Mouse (Mus musculus): ENCODE measurements around the gene Tbc1d22b. TPM values are rescaled to one million over a fixed set of nuclear protein-coding genes. Genes with fewer than 3 reads are reported as not detected.

Tbc1d22b gene
- polyA plus RNA-seq (2014; fragmentation: Nextera tagmentation; extraction: Ambion mirVana), result 20.9 and 21.9 TPM in 2 replicates

DNA sequence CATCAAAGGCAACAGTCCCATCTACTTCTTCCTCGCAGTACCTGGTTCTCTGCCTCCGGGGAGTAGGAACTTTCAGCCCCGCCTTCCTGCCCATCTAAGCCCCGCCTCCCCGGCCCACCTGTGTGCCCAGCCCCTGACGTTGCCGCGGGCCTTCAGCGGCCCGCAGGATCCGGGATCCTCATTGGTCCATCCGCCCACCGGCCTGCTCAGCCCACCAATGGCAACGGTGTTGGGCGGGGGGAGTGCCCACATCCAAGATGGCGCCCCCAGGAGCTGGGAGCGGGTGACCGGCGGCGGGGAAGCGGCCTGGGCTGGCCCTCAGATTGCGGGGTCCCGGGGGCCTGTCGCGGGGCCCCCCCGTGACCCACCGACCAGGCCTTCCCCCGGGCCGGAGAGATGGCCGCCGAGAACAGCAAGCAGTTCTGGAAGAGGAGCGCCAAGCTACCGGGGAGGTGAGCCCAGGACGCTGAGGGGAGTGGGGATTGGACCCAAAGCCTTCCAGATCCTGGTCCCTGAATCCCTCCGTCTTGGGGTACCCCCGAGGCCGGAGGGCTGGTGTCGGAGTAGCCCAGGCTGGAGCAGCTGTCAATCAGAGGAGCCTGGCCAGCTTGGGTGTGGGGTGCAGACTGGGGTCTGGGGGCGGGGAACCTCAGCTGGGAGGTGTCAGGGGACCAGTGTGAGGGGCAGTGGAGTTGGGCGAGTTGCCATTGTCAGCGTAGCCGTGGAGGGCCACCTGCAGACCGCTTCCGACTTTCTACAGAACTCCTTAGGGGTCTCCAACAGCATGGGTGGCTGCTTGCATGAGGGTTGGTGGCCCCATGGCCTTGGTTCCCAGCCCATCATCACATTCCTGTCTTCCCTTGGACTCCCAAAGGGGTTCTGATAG lies at the start of gene Tbc1d22b, which contains the start of gene Gm17657:
TSS of gene Tbc1d22b (plus strand) at position 243 of the 886 bp plus-strand sequence.
TSS of gene Gm17657 (minus strand) at position 96 of the 886 bp plus-strand sequence.
- H3K9me3 ChIP-seq (ENCODE audit: control insufficient read depth, low read length), result no peaks in the 10 kb centered on the region
- under 1% methylated on average over 44 of the region's 44 CpGs for WGBS
- DNase-seq (ENCODE audit: low spot score) (peak; percentile 97), ATAC-seq (replicated peaks; ENCODE audit: low FRiP score) (peak; percentile 98)
- peak within 1 kb of the TSS; percentile 94 for H3K9ac ChIP-seq (ENCODE audit: low read length)
- no peaks in the 10 kb centered on the region for H3K36me3 ChIP-seq (ENCODE audit: control insufficient read depth, insufficient read depth, low read length)
- peak within 1 kb of the TSS; percentile 91 for H3K4me3 ChIP-seq (ENCODE audit: low read depth, low read length)
- no peak within 1 kb of the TSS for H3K27ac ChIP-seq (ENCODE audit: low read depth, low read length)
- no peaks in the 10 kb centered on the region for H3K27me3 ChIP-seq (ENCODE audit: control insufficient read depth, insufficient read depth, low read length)
- peaks cover 4% of the 10 kb centered on the region; the same call in 1 of the 2 replicates for H3K4me1 ChIP-seq (replicated peaks; ENCODE audit: control insufficient read depth, insufficient read depth, low read length)
- peak within 1 kb of the TSS; percentile 87 for H3K4me2 ChIP-seq (ENCODE audit: low read depth, low read length, severe bottlenecking)

DNA sequence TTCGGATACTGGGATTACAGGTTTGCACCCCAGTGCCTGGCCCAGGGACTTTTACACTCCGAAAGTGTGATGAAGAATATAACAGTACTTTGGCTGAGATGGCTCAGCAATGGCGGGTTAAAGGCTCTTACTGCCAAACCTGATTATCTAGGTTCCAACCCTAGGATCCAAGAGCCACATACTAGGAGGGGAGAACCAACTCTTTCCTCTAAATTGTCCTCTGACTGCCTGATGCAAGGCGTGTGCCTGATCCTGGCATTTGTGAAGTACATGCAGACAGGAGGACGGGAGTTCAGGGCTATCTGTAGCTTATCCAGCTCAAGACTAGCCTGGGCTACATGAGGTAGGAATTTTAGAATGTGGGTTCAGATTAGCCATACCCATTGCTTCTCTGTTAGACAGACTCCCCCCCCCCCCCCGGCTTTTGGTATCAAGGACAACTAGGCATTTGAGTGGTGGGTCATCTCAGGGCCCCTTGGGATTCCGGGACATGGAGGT lies 49.3 kb upstream of the Tbc1d22b start:
- Histone ChIP-seq H3K9ac (ENCODE audit: low read length) (no peak overlapping the region), H3K27me3 (ENCODE audit: control insufficient read depth, insufficient read depth, low read length) (no peaks in the 10 kb centered on the region), H3K27ac (ENCODE audit: low read depth, low read length) (0 out of 2 replicates have a peak overlapping the region, but pooled peaks have one; percentile 41), H3K4me1 (replicated peaks; ENCODE audit: control insufficient read depth, insufficient read depth, low read length) (no peaks in the 10 kb centered on the region), H3K36me3 (ENCODE audit: control insufficient read depth, insufficient read depth, low read length) (no peaks in the 10 kb centered on the region), H3K4me2 (ENCODE audit: low read depth, low read length, severe bottlenecking) (no peak overlapping the region), H3K4me3 (ENCODE audit: low read depth, low read length) (no peak overlapping the region), H3K9me3 (ENCODE audit: control insufficient read depth, low read length) (no peaks in the 10 kb centered on the region)
- WGBS, result 76% methylated on average over 7 of the region's 7 CpGs
- DNase-seq (ENCODE audit: low spot score) (no peak), ATAC-seq (replicated peaks; ENCODE audit: low FRiP score) (no peak)

DNA sequence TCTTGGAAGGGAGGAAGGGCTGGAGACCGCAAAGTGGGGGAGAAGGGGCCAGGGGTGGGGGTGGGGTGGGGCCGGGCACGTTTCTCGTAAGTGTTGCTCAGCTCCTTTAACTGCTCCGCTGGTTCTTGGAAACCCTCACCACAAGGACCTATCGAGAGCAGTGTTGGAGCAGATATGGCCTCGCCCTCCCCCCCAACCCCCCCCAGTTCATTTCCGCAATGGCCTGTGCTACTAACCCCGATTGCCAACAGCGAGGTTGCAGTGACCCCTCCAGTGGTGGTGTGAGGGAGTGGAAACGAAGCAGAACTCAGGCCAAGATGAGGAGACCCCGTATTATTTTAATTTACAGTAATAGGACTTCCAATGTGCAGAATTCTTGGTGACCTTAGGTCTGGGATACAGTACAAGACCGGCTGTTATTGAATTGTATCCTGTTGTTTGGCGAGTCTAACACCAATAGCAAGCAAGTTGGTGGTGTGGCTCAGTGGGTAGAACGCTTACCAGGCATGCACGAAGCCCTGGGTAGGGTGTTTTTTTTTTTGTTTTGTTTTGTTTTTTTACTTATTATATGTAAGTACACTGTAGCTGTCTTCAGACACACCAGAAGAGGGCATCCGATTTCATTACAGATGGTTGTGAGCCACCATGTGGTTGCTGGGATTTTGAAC lies 48.6 kb upstream of the Tbc1d22b start:
- H3K27ac ChIP-seq (ENCODE audit: low read depth, low read length), result no peak overlapping the region
- WGBS, result 77% methylated on average over 17 of the region's 17 CpGs
- no peak overlapping the region for H3K4me3 ChIP-seq (ENCODE audit: low read depth, low read length)
- no peak overlapping the region for H3K4me2 ChIP-seq (ENCODE audit: low read depth, low read length, severe bottlenecking)
- DNase-seq (ENCODE audit: low spot score) (no peak), ATAC-seq (replicated peaks; ENCODE audit: low FRiP score) (no peak)
- H3K9ac ChIP-seq (ENCODE audit: low read length), result no peak overlapping the region
- no peaks in the 10 kb centered on the region for H3K4me1 ChIP-seq (replicated peaks; ENCODE audit: control insufficient read depth, insufficient read depth, low read length)
- no peaks in the 10 kb centered on the region for H3K27me3 ChIP-seq (ENCODE audit: control insufficient read depth, insufficient read depth, low read length)
- H3K9me3 ChIP-seq (ENCODE audit: control insufficient read depth, low read length), result no peaks in the 10 kb centered on the region
- H3K36me3 ChIP-seq (ENCODE audit: control insufficient read depth, insufficient read depth, low read length), result no peaks in the 10 kb centered on the region

DNA sequence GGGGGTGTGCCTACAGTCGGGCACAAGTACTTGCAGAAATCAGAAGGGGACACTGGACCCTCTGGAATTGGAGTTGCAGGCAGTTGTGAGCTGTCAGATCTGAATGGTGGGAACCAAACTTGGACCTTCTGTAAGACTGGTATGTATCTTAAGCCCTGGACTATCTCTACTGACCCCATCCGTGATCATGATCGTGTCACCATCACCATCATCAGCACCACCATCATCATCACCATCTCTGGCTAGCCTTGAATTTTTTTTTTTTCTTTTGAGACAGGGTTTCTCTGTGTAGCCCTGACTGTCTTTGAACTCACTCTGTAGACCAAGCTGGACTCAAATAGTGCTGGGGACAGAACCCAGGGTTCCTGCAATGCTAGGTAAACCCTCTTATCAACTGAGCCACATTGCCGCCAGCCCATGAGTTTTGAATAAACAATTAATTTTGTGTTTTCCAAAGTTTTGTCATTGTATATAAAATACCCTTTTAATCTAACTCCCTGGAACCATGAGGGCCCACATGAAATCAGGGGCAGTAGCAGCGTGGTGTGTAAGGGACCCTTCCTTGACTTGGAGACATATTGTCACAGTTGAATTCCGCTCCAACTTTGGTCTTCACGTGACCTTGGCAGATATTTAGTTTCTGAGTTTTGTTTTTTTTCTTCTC lies 47.4 kb upstream of the Tbc1d22b start:
- Histone ChIP-seq H3K4me3 (ENCODE audit: low read depth, low read length) (no peak overlapping the region), H3K9ac (ENCODE audit: low read length) (no peak overlapping the region), H3K27me3 (ENCODE audit: control insufficient read depth, insufficient read depth, low read length) (no peaks in the 10 kb centered on the region), H3K4me1 (replicated peaks; ENCODE audit: control insufficient read depth, insufficient read depth, low read length) (no peaks in the 10 kb centered on the region), H3K36me3 (ENCODE audit: control insufficient read depth, insufficient read depth, low read length) (no peaks in the 10 kb centered on the region), H3K9me3 (ENCODE audit: control insufficient read depth, low read length) (no peaks in the 10 kb centered on the region), H3K4me2 (ENCODE audit: low read depth, low read length, severe bottlenecking) (no peak overlapping the region), H3K27ac (ENCODE audit: low read depth, low read length) (no peak overlapping the region)
- 80% methylated on average over 7 of the region's 7 CpGs for WGBS
- ATAC-seq (replicated peaks; ENCODE audit: low FRiP score) (no peak), DNase-seq (ENCODE audit: low spot score) (no peak)

DNA sequence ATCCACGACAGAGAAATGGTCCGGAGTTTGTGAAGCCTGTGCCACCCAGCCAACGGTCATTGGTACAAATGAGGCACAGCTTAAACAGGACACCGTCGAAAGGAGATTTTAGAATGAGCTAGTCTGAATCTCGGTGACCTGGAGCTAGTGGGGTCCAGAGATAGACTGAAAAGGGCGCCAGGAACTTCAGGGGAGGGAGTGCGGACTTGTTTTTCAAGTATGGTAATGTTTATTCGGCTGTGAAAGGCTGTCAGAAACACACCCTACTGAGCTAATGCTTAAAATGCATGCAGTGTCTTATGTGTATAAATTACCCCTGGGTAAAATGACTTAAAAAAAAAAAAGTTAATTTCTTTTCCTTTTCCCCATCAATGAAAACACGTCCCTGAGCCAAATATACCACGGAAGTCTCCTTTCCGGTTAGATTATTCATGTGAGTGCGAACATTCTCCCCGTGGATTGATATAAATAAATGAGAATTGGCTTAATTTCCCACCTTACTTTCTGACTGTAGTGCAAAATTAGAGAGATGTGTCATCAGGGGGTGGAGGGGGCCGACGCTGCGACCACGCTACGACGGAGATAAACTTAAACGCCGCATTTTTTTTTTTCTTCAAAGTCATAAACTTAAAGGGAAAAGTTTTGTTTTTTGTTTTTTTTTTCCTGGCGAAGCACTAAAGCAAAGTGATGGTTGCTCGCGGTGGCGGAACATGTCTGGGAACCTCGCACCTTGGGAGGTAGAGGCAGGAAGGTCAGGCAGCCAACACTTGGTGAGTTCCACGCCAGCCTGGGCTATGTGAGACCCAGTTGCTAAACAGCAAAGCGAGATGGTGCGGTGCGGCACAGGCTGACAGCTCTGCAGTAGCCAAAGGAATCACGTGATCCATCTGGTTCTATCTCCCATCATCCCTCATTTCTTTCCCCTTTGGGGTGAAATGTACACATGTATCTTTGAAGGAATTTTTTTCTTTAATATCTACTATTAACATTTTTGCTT lies 46.6 kb upstream of the Tbc1d22b start:
- Histone ChIP-seq H3K27me3 (ENCODE audit: control insufficient read depth, insufficient read depth, low read length) (no peaks in the 10 kb centered on the region), H3K4me3 (ENCODE audit: low read depth, low read length) (no peak overlapping the region), H3K9me3 (ENCODE audit: control insufficient read depth, low read length) (no peaks in the 10 kb centered on the region), H3K4me2 (ENCODE audit: low read depth, low read length, severe bottlenecking) (no peak overlapping the region), H3K9ac (ENCODE audit: low read length) (no peak overlapping the region), H3K36me3 (ENCODE audit: control insufficient read depth, insufficient read depth, low read length) (no peaks in the 10 kb centered on the region), H3K27ac (ENCODE audit: low read depth, low read length) (no peak overlapping the region), H3K4me1 (replicated peaks; ENCODE audit: control insufficient read depth, insufficient read depth, low read length) (no peaks in the 10 kb centered on the region)
- ATAC-seq (replicated peaks; ENCODE audit: low FRiP score) (no peak), DNase-seq (ENCODE audit: low spot score) (no peak)
- WGBS, result 22% methylated on average over 32 of the region's 32 CpGs

DNA sequence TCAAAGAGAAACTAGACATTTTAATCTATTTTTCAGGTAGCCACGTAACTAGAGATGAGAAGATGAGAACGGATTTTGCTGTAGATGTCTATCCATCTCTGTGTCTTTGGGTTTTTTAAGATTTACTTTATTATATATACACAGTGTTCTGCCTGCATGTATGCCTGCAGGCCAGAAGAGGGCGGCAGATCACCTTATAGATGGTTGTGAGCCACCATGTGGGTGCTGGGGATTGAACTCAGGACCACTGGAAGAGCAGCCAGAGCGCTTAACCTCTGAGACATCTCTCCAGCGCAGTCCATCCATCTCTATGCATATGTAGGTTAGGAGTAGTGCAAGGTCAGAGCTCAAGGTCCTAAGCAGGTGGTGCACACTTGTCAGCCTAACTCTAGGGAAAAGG lies 45.9 kb upstream of the Tbc1d22b start:
- H3K4me1 ChIP-seq (replicated peaks; ENCODE audit: control insufficient read depth, insufficient read depth, low read length), result no peaks in the 10 kb centered on the region
- no peak for ATAC-seq (replicated peaks; ENCODE audit: low FRiP score)
- no peaks in the 10 kb centered on the region for H3K36me3 ChIP-seq (ENCODE audit: control insufficient read depth, insufficient read depth, low read length)
- no peak for DNase-seq (ENCODE audit: low spot score)
- no peaks in the 10 kb centered on the region for H3K9me3 ChIP-seq (ENCODE audit: control insufficient read depth, low read length)
- H3K27ac ChIP-seq (ENCODE audit: low read depth, low read length), result no peak overlapping the region
- H3K9ac ChIP-seq (ENCODE audit: low read length), result no peak overlapping the region
- H3K27me3 ChIP-seq (ENCODE audit: control insufficient read depth, insufficient read depth, low read length), result no peaks in the 10 kb centered on the region
- 76% methylated on average over 5 of the region's 5 CpGs for WGBS
- no peak overlapping the region for H3K4me3 ChIP-seq (ENCODE audit: low read depth, low read length)
- no peak overlapping the region for H3K4me2 ChIP-seq (ENCODE audit: low read depth, low read length, severe bottlenecking)

DNA sequence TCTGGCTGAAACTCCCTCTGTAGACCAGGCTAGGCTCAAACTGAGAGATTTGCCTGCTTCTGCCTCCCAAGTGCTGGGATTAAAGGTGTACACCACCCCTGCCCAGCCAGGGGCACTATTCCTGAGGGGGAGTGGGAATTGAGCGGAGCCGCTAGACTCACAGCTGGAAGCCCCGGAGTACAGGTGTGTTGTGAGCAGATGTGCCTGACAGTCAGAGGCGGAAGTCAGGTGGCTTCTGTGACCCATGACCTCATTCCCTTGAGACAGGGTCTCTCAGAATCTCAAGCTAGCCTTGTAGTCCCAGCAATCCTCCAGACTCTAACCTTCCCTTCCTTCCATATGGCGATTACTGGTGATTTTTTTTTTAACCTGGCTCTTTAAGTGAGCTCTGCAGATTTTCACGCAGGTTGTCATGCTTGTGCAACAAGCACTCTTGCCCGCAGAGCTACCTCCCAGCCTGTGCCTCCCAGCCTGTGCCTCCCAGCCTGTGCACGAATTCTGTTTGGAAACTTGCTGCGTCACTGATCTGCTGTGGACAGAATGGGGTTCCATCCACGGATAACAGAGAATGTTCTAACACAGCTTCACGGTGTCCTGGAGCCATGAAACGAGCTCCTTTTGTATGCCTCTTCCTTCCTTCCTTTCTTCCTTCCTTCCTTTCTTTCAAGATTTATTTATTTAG lies 40.5 kb upstream of the Tbc1d22b start:
- DNase-seq (ENCODE audit: low spot score), result peak; percentile 33
- Histone ChIP-seq H3K4me3 (ENCODE audit: low read depth, low read length) (no peak overlapping the region), H3K9ac (ENCODE audit: low read length) (no peak overlapping the region), H3K9me3 (ENCODE audit: control insufficient read depth, low read length) (no peaks in the 10 kb centered on the region), H3K27ac (ENCODE audit: low read depth, low read length) (no peak overlapping the region), H3K4me2 (ENCODE audit: low read depth, low read length, severe bottlenecking) (no peak overlapping the region), H3K36me3 (ENCODE audit: control insufficient read depth, insufficient read depth, low read length) (no peaks in the 10 kb centered on the region), H3K4me1 (replicated peaks; ENCODE audit: control insufficient read depth, insufficient read depth, low read length) (no peaks in the 10 kb centered on the region), H3K27me3 (ENCODE audit: control insufficient read depth, insufficient read depth, low read length) (no peaks in the 10 kb centered on the region)
- no peak for ATAC-seq (replicated peaks; ENCODE audit: low FRiP score)
- 77% methylated on average over 12 of the region's 12 CpGs for WGBS

Measured in forebrain, embryonic 11.5 days (tissue).